Mouse (Mus musculus) embryonic facial prominence, embryonic 10.5 days (tissue): ENCODE data around the gene Olfr945. TPM values are rescaled to one million over a fixed set of nuclear protein-coding genes. Genes with fewer than 3 reads are reported as not detected.

Experiments
- DNase-seq: peaks from one replicate; pipeline ENCODE4 v3.0.0-alpha.2; 2017; ENCODE audit warnings: low spot score
- H3K27ac ChIP-seq: fragments of 300-500 bp; sonication (generic); replicated peaks from 2 replicates; pipeline ENCODE4 v1.5.1; 2016; ENCODE audit warnings: mild to moderate bottlenecking
- H3K27me3 ChIP-seq: fragments of 300-500 bp; sonication (generic); replicated peaks from 2 replicates; pipeline ENCODE4 v1.6.1; 2016; ENCODE audit warnings: low read depth, mild to moderate bottlenecking; ENCODE audit not compliant: poor library complexity, severe bottlenecking
- H3K36me3 ChIP-seq: fragments of 300-500 bp; sonication (generic); replicated peaks from 2 replicates; pipeline ENCODE4 v1.6.1; 2016; ENCODE audit warnings: mild to moderate bottlenecking, moderate library complexity
- H3K4me1 ChIP-seq: fragments of 300-500 bp; sonication (generic); 2 replicates; pipeline ENCODE4 v1.6.1; 2016
- H3K4me3 ChIP-seq: fragments of 300-500 bp; sonication (generic); 2 replicates; pipeline ENCODE4 v1.5.1; 2016; ENCODE audit warnings: mild to moderate bottlenecking, moderate library complexity
- H3K9me3 ChIP-seq: fragments of 300-500 bp; sonication (generic); 2 replicates; pipeline ENCODE4 v1.6.1; 2016; ENCODE audit warnings: mild to moderate bottlenecking
- WGBS: fragments of 180-500 bp; shearing (Covaris S2); methylation state at CpG from one replicate; pipeline ENCODE4 v1.1.7; 2016; 5-methylcytosine and 5-hydroxymethylcytosine counted together
- polyA plus RNA-seq: library from polyadenylated mRNA; unstranded; fragments of >200 nt; fragmentation: Nextera tagmentation; extraction: Ambion mirVana; gene quantifications from 2 replicates; pipeline ENCODE4 v1.2.1, GENCODE M21; 2016

Olfr945 gene
- not detected in 2 replicates for polyA plus RNA-seq

DNA sequence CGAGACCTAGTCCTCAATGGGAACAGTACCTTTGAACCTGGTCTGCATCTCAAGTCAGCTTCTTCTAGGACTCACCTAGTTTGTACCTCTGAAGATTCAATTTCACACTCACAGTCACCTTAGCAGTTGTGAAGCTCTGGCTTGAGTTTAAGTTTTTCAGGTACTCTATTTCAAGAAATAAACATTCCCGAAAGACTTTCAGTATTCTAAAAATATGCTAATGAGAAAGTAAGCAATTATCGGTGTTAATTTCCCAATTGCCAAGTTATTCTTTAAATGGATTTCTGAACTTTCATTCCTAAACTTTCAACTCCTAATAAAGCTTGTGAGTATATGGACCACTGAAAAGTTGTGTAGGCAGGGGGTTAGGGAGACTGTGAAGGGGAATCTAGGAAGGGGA lies at the start of gene Olfr945:
TSS of gene Olfr945 (minus strand) at position 101 of the 400 bp plus-strand sequence.
- 89% methylated on average over 3 of the region's 3 CpGs for WGBS
- no peak for DNase-seq
- Histone ChIP-seq H3K27ac (no peak within 1 kb of the TSS), H3K9me3 (no peaks in the 10 kb centered on the region), H3K4me1 (no peaks in the 10 kb centered on the region), H3K4me3 (no peak within 1 kb of the TSS), H3K27me3 (no peaks in the 10 kb centered on the region), H3K36me3 (no peaks in the 10 kb centered on the region)

DNA sequence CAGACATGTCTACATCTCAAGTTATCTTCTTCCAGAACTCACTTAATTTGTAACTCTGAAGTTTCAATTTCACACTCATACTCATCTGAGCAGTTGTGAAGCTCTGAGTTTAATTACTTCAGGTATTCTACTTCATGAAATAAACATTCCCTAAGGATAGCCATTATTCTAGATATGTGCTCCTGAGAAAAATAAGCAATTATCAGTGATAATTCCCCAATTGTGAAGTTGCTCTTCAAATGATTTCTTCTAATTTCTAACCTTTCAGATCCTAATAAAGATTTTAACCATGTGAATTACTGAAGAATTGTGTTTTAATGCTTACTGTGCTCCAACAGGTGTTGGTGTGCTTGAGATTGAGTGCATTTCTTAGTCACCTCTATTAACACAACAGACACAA lies 49.3 kb upstream of the Olfr945 start, which contains the start of gene Olfr948:
TSS of gene Olfr948 (minus strand) at position 101 of the 400 bp plus-strand sequence.
- no peak within 1 kb of the TSS for H3K4me3 ChIP-seq
- no peaks in the 10 kb centered on the region for H3K4me1 ChIP-seq
- no peak for DNase-seq
- H3K36me3 ChIP-seq: no peaks in the 10 kb centered on the region
- no peaks in the 10 kb centered on the region for H3K27me3 ChIP-seq
- H3K27ac ChIP-seq: no peak within 1 kb of the TSS
- no peaks in the 10 kb centered on the region for H3K9me3 ChIP-seq

DNA sequence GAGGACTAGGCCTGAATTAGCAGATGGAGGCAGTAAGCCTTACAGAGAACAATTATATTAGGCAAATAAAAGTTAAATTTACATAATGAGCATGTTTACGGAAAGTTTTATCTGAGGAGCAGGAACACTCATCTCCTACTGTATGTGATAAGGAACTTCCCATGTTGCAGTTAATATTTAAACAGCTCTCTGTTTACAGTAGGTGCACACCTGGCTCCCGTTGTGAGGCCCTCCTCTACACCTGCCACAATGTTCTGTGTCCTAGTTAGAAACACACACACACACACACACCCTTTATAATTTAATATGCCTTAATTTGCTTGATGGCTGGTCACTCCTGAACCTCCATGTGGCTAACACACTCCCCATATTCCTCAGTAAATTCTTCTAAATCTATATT lies 10.5 kb upstream of the Olfr945 start:
- no peak for DNase-seq
- no peak overlapping the region for H3K4me3 ChIP-seq
- H3K9me3 ChIP-seq: no peaks in the 10 kb centered on the region
- H3K27me3 ChIP-seq: no peaks in the 10 kb centered on the region
- H3K4me1 ChIP-seq: no peaks in the 10 kb centered on the region
- no peak overlapping the region for H3K27ac ChIP-seq
- 95% methylated on average over 2 of the region's 2 CpGs for WGBS
- no peaks in the 10 kb centered on the region for H3K36me3 ChIP-seq

- no peaks in the 10 kb centered on the region for H3K27me3 ChIP-seq
- H3K4me3 ChIP-seq: no peak within 1 kb of the TSS
- no peaks in the 10 kb centered on the region for H3K36me3 ChIP-seq
- no peaks in the 10 kb centered on the region for H3K9me3 ChIP-seq
- H3K4me1 ChIP-seq: no peaks in the 10 kb centered on the region
- DNase-seq: no peak
- 86% methylated on average over 1 of the region's 1 CpGs for WGBS
- H3K27ac ChIP-seq: no peak within 1 kb of the TSS
These were observed 26.7 kb downstream of the Olfr945 start, which contains the start of gene Olfr1537 for GRCm38 (mm10) chr9:39249894-39250293. Gene Olfr1537 (minus strand): TSS chr9:39249994.

Other genes starting within 250 kb of the Olfr945 start
- not detected in 2 replicates for gene Olfr937, start 211.9 kb downstream of the Olfr945 start, polyA plus RNA-seq
- not detected in 2 replicates for gene Olfr938, start 197.9 kb downstream of the Olfr945 start, polyA plus RNA-seq
- not detected in 2 replicates for gene Olfr27, start 148.7 kb downstream of the Olfr945 start, polyA plus RNA-seq
- gene Olfr943, start 110.5 kb downstream of the Olfr945 start, polyA plus RNA-seq: not detected in 2 replicates
- not detected in 2 replicates for gene Olfr944, start 74.9 kb downstream of the Olfr945 start, polyA plus RNA-seq
- gene Olfr1537, start 26.8 kb downstream of the Olfr945 start, polyA plus RNA-seq: not detected in 2 replicates
- gene Olfr948, start 49.2 kb upstream of the Olfr945 start, polyA plus RNA-seq: not detected in 2 replicates
- not detected in 2 replicates for gene Olfr951, start 110.6 kb upstream of the Olfr945 start, polyA plus RNA-seq
- gene Olfr952, start 150.3 kb upstream of the Olfr945 start, polyA plus RNA-seq: not detected in 2 replicates
- not detected in 2 replicates for gene Olfr954, start 179.9 kb upstream of the Olfr945 start, polyA plus RNA-seq
- not detected in 2 replicates for gene Olfr955, start 195.1 kb upstream of the Olfr945 start, polyA plus RNA-seq
- not detected in 2 replicates for gene Olfr44, start 217.2 kb upstream of the Olfr945 start, polyA plus RNA-seq
- not detected in 2 replicates for gene Olfr957, start 239.0 kb upstream of the Olfr945 start, polyA plus RNA-seq